Mouse (Mus musculus): Measurements from ENCODE around the gene Agxt2. TPM values are rescaled to one million over a fixed set of nuclear protein-coding genes. Genes with fewer than 3 reads are reported as not detected.
A peak's percentile ranks its signal among the peaks of the same experiment; 100 is the strongest.

The Agxt2 gene
- total RNA-seq (2021): 10 to 100 TPM in 1 of 2 experiments, 1 to 10 TPM in 1; 9.7 to 23.4 TPM
- long read RNA-seq, experiment 1, transcript Agxt2-204 (14 exons, 2,198 nt): major isoform, 16 of 24 reads
- long read RNA-seq, experiment 1, partial matches to known transcripts: 4 of 24 reads
- long read RNA-seq, experiment 1, other reads (novel, unspliced or antisense): 4 of 24 reads
- long read RNA-seq, experiment 2, partial matches to known transcripts: 4 of 12 reads
- long read RNA-seq, experiment 2, other reads (novel, unspliced or antisense): 3 of 12 reads

DNA sequence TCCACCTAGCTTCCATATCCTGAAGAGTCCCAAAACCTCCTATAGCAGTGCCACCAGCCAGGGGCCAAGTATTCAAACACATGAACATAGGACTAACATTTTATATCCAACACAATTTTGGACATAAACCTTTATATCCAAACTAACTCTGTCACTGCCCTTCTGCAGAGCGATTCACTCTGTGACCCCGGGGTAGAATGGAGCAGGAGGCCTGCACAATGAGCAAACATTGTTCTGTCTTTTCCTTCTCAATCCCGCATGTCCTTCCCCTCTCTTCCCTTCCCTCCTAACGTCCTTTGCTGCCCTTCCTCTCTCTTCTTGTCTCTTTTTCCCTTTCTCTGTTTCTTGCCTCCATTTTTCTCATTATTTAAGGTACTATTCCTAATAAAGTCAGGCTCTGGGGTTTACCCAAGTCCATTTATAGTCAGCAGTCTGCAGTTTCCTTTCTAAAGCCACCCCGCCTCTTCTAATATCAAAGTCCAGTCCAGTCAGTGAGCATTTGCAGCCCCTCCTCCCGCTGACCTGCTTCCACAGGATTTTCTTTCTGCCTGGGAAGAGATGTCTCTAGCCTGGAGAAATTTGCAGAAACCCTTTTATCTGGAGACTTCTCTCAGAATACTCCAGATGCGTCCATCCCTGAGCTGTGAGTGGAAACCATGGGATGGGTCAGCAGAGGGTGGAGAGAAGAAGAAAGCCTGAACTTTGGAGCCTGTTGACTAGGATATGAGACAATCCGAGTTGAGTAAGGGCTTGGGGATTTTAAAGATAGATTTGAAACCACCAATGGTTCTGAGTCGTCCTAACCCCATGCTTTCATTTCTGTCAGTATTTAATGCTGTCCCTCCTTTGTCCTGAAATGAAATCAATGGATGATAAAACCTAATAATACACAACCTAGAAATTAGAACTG lies at the start of gene Agxt2:
Gene Agxt2, plus strand, starts transcription at position 494 of the 910 bp plus-strand sequence.
- no peak for DNase-seq

DNA sequence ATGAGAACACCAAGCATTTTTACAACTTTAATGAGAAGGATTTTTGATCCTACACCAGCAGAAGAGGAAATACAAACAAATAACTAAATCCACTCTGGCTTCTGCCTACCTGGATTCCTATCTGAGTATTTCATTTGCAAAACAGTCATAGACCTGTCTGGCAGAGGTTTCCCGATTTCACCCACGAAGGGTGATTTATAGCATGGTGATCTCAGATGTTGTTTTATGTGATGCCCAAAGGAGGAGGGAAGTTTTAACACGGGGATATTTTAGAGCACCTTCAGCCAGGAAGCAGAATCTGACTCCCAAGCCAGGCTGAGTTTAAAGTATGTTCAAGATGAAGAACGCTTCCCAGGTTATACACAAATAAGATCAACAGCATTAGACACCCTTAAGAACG lies 46.5 kb upstream of the Agxt2 start:
- no peak for DNase-seq

DNA sequence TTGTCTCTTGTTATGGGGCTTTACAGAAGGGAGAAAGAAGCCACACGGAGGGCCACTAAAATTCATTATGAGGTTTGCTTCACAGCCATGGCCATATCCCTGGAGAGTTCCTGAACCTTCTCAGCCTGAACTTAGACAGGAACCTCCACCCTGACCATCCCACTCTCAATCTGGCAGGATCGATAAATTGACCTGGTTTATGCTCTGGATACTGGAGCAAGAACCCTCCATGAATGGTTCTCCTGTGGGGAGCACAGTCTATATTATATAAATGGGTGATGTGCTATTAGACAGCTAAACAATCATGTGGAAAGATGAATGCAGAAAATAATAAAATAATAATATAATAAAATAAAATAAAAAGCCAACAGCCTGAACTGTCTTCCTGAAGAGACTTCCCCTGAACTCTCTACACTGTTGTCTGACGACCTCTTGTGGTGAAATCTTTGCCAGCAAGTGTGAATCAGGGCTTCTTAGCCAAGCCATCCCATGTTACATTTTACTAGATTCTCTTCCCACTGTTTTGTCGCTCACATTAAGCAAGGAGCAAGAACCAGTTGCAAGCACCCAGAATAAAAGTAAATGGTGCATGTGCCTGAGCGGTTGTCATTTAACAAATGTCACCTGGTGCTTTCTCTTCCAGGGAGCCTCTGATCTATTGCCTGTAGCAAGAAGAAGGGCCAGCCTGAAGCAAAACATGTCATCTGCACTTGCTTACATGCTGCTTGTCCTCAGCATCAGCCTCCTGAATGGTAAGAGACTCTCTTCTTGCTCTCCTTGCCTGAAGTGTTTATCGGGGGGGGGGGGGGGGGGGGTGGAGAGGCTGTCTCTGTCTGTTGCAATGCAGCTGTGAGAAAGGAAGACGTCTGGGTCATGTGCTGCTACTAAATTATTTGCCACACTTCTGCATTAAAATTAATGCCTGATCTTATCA lies 44.5 kb upstream of the Agxt2 start:
- DNase-seq: peak; percentile 79

DNA sequence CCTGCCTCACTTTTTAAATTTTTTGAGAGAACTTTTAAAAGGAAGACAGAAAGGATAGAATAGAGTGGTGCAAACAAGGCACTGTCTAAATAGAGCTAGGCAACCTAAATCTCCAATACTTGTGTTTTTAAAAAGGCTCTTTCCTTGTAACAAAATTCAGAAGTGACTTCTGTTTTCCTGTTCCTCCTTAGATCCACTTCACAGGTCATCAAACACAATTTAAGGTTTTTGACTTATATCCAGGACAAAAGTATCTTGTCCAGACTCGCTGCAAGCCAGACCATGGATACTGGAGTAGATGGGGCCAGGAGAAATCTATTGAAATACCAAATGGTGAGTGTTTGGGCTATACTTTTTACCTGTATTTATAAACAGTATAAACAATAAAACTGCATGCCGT lies 33.3 kb upstream of the Agxt2 start, which contains the start of gene Gm21973:
Gene Gm21973, plus strand, starts transcription at position 301 of the 400 bp plus-strand sequence.
- no peak for DNase-seq

DNA sequence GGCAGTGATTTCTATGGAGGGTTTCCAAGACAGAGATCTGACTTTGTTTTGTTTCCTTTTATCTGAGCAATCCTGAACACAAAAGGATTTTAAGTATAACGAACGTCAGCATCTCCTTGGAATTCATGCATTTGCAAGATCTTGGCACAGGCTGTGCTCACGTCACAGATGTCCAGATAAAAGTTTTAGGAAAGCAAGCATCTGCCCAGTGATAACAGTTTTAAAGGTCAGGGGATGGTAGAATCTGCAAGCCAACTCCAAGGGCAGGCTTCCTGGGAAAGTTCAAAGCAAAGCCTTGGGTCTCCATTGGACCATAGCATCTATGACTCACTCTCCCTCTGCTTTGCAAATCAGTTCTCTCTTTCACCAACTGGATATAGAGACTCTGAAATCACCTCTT lies 27.7 kb upstream of the Agxt2 start:
- peak; percentile 72 for DNase-seq

DNA sequence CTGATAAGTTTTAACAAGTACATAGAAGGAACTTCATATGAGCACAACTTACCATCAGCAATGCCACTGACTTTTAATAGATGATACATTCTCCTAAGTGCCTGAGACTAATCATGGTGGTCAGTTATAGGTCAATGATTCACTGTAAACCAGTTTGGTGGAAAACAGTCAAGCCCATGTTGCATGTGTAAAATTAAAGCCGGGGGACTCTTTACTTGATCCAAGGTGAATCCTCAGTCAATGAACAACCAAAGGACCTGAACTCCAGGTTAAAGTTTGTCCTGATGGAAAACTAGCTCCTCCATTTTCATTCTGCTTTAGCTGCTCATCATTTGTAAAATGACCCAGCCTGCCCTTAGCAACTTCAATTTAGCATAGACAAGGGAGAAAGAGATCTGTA lies 25.8 kb upstream of the Agxt2 start:
- no peak for DNase-seq

DNA sequence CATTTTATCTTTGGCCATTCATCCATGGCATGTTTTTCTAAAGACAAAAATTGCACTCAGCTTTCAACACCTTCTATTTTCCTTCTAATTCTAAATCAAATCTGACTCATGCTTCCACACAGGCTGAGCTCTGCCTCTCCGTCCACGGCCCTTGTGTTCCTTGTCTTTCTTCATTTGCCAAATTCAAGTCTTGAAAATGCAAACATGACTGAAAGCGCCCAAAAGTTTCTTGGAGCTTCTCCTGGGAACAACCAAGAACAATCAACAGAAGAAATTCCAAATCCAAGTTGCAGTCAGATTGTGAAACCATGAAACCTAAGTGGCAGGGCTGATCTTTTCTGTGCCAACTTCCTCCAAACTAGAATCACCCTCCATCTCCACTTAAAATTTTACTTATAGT lies 19.7 kb upstream of the Agxt2 start:
- DNase-seq: peak; percentile 16

DNA sequence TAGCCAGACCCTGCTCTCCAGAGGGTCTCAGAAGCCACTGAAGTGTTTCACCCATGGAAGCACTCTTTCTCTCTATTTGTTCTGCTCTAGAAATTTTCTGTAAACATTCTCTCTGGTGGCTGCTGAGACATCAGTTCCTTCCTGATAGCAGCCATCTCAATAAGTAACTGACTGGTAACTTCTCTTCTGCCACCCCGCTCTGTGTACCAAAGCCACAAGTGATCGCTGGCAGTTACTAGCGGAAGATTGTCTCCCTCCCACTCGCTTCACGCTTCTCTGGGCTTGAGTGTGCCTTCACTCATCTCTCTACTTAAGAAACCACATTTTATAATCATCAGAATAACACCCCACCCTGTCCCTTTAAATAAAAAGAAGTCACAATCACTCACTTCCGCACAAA lies 11.3 kb upstream of the Agxt2 start:
- DNase-seq: no peak

DNA sequence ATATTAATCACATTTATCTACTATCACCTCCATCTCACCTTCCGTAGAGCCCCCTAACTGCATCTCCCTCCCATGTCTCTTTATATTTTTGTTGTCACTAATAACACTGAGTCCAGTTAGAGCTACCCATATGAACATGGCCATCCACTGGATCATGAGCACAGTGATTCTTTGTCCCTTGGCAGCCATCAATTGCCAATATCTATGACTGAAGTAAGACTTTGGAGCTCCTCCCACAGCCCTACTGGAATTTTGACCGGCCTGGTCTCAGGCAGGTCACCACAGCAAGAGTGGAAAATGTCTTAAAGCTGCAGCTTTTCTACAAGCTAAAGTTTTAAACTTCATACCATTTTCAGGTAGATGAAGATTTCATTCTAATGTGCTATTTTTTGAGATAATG lies 8.0 kb downstream of the Agxt2 start:
- no peak for DNase-seq

DNA sequence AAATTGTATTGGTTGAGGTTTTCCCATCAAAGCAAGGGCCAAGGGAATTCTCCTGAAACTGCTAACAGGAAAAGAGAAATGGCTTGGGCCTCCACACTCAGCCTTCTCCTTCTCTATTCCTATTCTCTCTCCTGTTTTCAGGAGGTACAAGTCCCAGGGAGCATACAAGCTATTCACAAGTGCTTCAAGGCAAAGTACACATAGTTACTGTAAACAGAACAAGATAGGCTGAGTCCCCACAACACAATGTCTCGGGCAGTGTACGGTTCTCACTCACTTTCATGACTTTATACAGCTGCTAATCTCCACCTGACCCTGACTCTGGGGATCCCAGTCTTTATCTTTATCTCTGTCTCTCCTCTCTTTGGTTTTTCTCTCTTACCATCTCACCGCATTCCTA lies 17.1 kb downstream of the Agxt2 start:
- no peak for DNase-seq

DNA sequence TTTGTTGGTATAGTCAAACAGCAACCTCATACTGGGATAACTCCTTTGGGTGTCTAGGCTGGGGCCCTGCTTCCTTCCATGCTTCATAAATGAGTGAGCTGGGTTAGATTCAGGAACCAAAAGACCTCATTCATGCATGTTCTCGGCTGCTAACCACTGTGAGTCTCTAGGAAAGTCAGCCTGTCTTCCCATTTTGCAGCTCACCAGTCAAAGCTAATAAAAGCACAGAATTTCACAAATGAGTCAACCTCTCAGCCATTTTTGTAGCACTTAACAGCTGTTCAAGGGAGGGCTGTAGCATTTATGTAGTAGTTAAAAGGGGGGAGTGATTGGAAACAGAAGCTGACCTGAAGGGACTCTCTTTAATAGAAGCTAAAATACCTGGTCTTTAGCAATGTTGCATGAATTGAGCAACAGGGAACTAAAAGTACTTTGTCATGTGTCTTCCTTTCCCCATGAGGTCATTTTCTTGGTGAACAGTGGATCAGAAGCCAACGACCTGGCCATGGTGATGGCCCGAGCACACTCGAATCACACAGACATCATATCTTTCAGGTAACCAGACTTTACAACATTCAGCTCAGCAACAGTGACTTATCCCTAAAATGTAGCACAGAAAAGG lies 20.1 kb downstream of the Agxt2 start:
- no peak for DNase-seq

DNA sequence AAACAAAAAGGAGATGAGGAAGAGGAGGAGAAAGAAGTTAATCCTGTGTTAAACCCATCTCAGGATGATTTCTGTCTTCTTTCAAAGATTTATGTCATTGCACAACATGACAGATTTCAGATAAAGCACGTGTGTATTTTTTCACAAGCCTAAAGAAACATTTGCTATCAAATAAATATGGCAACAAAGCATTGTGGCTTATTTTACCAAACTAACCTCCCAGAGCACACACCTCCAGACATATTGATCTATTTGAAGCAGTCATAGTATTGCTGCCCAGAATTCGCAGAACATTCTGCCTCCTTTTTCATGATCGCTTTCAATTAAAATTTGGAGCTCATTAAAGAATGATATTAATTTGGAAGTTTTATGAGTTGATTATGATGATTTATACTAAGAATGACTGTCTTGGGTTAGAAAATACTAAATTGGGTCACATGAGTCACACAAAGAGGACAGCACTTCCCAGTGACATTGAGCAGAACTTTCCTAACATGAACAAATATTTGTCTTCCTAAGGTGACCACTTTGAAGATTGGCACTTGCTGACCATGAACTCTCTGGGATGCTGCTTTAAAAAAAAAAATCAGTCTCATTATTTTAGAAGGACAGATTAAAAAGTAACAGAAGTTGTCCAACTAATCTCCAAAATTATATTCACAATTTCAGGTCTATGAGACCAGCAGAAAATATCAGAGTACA lies 21.6 kb downstream of the Agxt2 start:
- DNase-seq: no peak

DNA sequence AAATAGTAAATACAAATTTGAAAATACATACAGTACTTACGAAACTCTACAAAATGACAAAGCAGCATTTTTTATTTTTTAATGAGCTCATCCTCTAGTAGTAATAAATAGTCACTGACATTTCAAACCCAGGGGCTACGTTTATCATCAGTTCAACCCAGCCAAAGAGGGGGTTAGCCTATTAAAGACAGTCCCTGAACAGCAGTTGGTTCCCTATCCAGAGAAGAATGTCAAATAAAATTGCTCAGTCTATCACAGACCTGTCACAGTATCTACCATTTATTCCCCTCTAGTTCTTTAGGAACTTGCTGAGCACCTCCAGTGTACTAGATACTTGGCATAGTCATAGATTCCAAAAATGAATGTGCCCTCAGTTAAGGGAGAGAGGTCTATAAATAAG lies 28.9 kb downstream of the Agxt2 start:
- DNase-seq: no peak

DNA sequence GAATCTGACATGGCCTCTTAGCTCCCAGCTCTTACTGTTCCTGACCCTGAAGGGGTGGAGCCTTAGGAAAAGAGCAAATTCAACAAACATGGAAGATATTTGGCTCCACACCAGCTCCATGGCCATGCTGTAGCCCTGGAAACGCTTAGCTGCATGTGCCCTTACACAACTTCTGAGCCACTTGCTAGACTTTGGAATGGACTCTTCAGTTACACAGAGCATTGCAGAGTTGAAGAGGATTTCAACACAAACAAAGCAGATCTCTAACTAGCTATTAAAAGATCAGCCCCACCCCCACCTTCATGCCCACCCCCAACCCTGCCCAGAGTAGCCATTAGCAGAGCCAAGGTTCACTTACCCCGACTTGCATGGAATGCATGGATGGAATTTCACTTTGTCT lies 41.5 kb downstream of the Agxt2 start:
- DNase-seq: peak; percentile 27

DNA sequence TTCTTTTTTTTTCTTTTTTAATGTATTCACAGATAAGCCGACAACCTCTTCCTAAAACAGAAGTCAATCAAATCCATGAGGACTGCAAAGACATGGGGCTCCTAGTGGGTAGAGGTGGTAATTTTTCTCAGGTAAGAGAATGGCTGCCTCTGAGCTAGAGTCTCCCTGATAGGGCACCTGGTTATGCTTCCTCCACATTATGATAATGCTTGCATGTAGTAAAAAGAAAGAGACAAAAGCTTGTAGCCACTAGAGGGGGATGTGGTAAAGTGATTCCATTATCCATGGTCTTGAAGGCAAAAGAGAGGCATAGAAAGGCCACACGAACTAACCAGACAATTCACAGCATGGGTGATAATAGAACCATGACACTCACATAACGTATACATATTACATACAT lies 42.1 kb downstream of the Agxt2 start:
- peak; percentile 20 for DNase-seq

DNA sequence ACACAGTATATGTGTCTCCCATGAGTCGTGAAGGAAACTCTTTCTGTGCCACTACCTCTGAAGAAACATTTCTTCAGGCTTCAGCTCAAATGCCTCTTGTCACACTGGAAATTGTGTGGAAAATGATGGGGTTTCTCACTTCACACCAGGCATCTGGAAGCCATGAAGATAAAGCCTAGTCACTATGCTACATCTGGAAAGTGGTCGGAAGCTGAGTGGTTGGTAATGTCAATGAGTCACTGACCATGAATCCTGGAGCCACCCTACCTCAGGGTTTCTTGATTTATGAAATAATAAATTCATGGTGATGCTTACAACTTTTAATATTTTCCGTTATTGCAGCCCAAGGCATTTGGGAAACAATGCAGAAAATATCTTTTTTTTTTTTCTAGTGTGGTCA lies 51.5 kb downstream of the Agxt2 start:
- DNase-seq: no peak

DNA sequence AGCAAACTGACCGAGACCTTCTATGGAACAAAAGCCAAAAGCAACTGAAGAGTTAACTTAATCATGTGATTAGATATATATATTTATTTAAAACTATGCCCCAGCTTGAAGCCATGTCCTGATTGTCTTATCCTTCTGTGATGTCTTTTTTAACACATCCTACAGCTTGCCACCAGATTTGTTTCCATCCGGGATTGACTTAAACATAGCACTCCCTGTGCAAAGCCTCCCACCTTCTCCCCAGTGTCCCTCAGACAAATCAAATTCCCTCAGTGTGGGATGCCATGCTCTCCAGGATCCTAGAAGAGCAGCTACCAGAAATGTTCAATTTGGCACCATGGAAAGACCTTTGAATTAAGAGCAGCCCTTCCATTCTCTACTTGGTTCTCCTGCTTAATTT lies 52.5 kb downstream of the Agxt2 start:
- no peak for DNase-seq

DNA sequence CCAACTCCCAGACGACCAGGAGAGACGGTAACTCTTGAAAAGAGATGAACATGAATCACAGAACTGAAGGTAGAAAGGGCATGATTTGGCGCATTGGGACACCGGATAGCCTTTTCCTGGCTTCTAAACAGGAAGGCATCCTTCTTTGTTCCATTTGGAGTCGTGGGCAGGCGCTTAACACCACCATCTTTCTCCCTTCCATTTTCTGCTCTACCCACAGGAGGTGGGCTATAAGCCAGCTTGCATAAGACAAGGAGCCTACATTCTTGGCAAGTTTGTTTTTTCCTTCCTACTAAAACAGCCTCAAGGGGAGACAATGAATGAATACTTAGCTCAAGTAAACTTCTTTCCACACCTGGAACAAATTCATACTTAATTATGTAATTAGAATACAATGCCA lies 55.3 kb downstream of the Agxt2 start:
- no peak for DNase-seq

DNA sequence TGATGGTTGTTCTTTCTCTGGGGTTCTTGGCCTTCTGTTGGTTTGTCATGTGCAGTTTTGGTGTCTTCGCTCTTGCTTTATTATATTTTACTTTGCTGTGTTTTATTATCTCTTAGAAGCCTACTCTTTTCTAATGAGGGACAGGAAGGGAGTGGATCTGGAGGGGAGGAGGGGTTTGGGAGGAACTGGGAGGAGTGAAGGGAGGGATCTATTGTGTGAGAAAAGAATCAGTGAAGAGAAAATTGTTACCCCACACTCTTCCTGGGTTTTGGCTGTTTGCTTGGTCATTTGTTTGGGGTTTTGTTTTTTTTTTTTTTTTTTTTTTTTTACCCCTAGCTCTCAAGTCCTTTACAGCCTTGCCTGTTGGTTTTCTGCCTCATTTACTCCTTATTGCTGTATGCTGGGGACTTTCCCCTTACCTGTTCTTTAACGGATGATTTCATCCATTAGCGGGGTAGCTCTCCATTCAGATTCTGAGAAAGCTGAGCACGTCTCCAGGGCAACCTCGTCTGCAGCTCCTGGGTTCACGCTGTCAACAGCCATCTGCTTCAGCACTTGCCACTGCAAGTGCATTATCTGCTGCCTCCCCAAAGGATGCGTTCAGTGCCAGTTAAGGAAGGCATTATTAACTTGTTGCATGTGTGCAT lies 62.9 kb downstream of the Agxt2 start:
- DNase-seq: no peak

DNA sequence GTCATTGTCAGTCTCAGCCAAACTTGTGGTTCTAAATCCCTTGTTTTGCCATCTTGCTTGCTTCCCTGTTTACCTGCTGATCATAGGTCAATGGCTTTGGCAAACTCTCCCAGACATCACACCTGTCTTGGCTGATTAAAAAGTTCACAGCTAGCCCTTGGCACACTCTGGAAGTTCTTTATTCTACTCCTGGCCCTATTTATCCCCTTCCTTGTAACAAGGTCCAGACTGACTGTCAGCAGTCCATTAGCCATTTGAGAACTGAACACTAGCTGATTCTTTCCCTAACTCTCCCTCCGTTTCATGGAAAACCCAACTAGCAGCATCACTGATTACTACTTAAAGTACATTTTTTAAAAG lies 63.4 kb downstream of the Agxt2 start:
- DNase-seq: no peak

DNA sequence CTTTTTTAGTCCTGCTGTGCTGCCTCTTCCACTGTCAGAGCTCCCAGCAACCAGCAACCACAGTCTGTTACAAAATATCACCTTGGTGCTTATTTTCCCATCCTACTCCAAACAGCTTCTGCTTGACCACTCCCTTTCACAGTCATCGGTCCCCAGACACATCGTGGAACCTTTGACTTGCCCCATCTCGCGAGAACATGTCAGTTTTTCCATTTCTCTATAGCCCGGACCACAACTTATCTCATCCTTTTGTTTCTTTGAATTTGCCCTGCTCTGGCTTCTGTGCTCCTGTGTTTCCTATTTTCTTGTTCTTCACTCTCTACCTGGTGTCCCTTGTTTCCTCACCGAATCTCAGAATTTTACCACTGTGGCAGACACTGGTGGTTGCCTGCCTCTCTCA lies 67.8 kb downstream of the Agxt2 start:
- no peak for DNase-seq

All from adrenal gland, postnatal 10 days (tissue).